Mouse (Mus musculus) right cerebral cortex, adult 18-20 months (tissue): ENCODE results near the gene Ets1.

Source experiments
- DNase-seq: peaks from one replicate; pipeline ENCODE4 v3.0.0; 2022; ENCODE audit warnings: mixed read lengths

Ets1 gene

GRCm38 (mm10) chr9:32713106-32713505, 77.1 kb downstream of the Ets1 start:
- DNase-seq: no peak

GRCm38 (mm10) chr9:32713790-32714189, 77.8 kb downstream of the Ets1 start:
- no peak for DNase-seq

GRCm38 (mm10) chr9:32714487-32714886, 78.5 kb downstream of the Ets1 start:
- DNase-seq: no peak

GRCm38 (mm10) chr9:32715806-32716466, 79.9 kb downstream of the Ets1 start:
- DNase-seq: no peak

GRCm38 (mm10) chr9:32717268-32717920, 81.4 kb downstream of the Ets1 start:
- no peak for DNase-seq

- no peak for DNase-seq
These were observed 82.2 kb downstream of the Ets1 start for GRCm38 (mm10) chr9:32717931-32718820.

GRCm38 (mm10) chr9:32718868-32719267, 82.8 kb downstream of the Ets1 start:
- DNase-seq: no peak

- no peak for DNase-seq
These were observed 83.9 kb downstream of the Ets1 start for GRCm38 (mm10) chr9:32719941-32720263.

GRCm38 (mm10) chr9:32720264-32721031, 84.4 kb downstream of the Ets1 start:
- no peak for DNase-seq

- DNase-seq: no peak
These were observed 85.1 kb downstream of the Ets1 start for GRCm38 (mm10) chr9:32721081-32721480.

GRCm38 (mm10) chr9:32722205-32722604, 86.2 kb downstream of the Ets1 start:
- no peak for DNase-seq

- DNase-seq: no peak
These were observed 86.9 kb downstream of the Ets1 start for GRCm38 (mm10) chr9:32722969-32723368.

- DNase-seq: no peak
These were observed 88.3 kb downstream of the Ets1 start for GRCm38 (mm10) chr9:32724131-32724825.

- DNase-seq: no peak
These were observed 89.9 kb downstream of the Ets1 start for GRCm38 (mm10) chr9:32725902-32726301.

- no peak for DNase-seq
These were observed 90.6 kb downstream of the Ets1 start for GRCm38 (mm10) chr9:32726595-32726994.

GRCm38 (mm10) chr9:32727058-32727457, 91.0 kb downstream of the Ets1 start:
- no peak for DNase-seq

GRCm38 (mm10) chr9:32728306-32728705, 92.3 kb downstream of the Ets1 start:
- DNase-seq: no peak

- DNase-seq: no peak
These were observed 92.8 kb downstream of the Ets1 start for GRCm38 (mm10) chr9:32728806-32729205.

- no peak for DNase-seq
These were observed 93.2 kb downstream of the Ets1 start for GRCm38 (mm10) chr9:32729207-32729606.

- DNase-seq: no peak
These were observed 94.1 kb downstream of the Ets1 start for GRCm38 (mm10) chr9:32730001-32730655.

GRCm38 (mm10) chr9:32730656-32731590, 94.9 kb downstream of the Ets1 start:
- no peak for DNase-seq
